Mouse (Mus musculus): ENCODE measurements around the gene Rnf144b. TPM values are rescaled to one million over a fixed set of nuclear protein-coding genes. Genes with fewer than 3 reads are reported as not detected.

The Rnf144b gene
- polyA plus RNA-seq, 1 experiment from 2014 or later: 1.1 TPM

DNA sequence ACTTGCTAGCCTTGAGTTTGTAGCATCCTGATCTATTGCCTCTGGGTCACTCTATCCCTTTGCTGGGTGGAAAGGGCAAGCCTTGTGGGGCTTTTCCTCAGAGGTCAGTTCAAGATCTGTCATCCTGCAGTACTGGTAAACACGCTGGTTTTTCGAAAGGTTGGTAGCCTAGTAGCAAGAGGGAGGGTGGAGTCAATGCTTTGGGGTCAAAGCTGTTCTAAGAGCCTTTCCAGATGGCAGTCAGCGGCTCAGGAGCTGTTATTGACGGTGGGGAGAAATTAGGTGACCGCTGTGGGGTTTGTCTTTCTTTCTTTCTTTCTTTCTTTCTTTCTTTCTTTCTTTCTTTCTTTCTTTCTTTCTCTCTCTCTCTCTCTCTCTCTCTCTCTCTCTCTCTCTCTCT, 34.4 kb downstream of the Rnf144b start:
- WGBS: 63% methylated on average over 5 of the region's 5 CpGs
- ATAC-seq: no peak
- Histone ChIP-seq H3K36me3 (ENCODE audit: control insufficient read depth, insufficient read depth, low read length) (no peaks in the 10 kb centered on the region), H3K4me2 (ENCODE audit: low read length) (no peak overlapping the region), H3K27me3 (replicated peaks; ENCODE audit: control insufficient read depth, insufficient read depth, low read length) (no peaks in the 10 kb centered on the region), H3K4me3 (ENCODE audit: low read length) (no peak overlapping the region), H3K4me1 (ENCODE audit: control insufficient read depth, insufficient read depth, low read depth, low read length) (no peaks in the 10 kb centered on the region), H3K27ac (ENCODE audit: low read depth, low read length) (no peak overlapping the region), H3K9me3 (ENCODE audit: control insufficient read depth, low read length) (no peaks in the 10 kb centered on the region), H3K9ac (ENCODE audit: low read depth, low read length) (no peak overlapping the region)

GRCm38 (mm10) chr13:47162001-47162400, 39.5 kb downstream of the Rnf144b start:
- no peak for ATAC-seq
- H3K4me3 ChIP-seq (ENCODE audit: low read length): no peak overlapping the region
- H3K9me3 ChIP-seq (ENCODE audit: control insufficient read depth, low read length): no peaks in the 10 kb centered on the region
- no peak overlapping the region for H3K9ac ChIP-seq (ENCODE audit: low read depth, low read length)
- H3K27me3 ChIP-seq (replicated peaks; ENCODE audit: control insufficient read depth, insufficient read depth, low read length): no peaks in the 10 kb centered on the region
- no peak overlapping the region for H3K4me2 ChIP-seq (ENCODE audit: low read length)
- H3K27ac ChIP-seq (ENCODE audit: low read depth, low read length): no peak overlapping the region
- H3K36me3 ChIP-seq (ENCODE audit: control insufficient read depth, insufficient read depth, low read length): no peaks in the 10 kb centered on the region
- H3K4me1 ChIP-seq (ENCODE audit: control insufficient read depth, insufficient read depth, low read depth, low read length): no peaks in the 10 kb centered on the region
- 93% methylated on average over 5 of the region's 5 CpGs for WGBS

GRCm38 (mm10) chr13:47164732-47165131, 42.3 kb downstream of the Rnf144b start:
- Histone ChIP-seq H3K4me2 (ENCODE audit: low read length) (no peak overlapping the region), H3K4me3 (ENCODE audit: low read length) (no peak overlapping the region), H3K4me1 (ENCODE audit: control insufficient read depth, insufficient read depth, low read depth, low read length) (no peaks in the 10 kb centered on the region), H3K9me3 (ENCODE audit: control insufficient read depth, low read length) (no peaks in the 10 kb centered on the region), H3K36me3 (ENCODE audit: control insufficient read depth, insufficient read depth, low read length) (no peaks in the 10 kb centered on the region), H3K27ac (ENCODE audit: low read depth, low read length) (no peak overlapping the region), H3K27me3 (replicated peaks; ENCODE audit: control insufficient read depth, insufficient read depth, low read length) (no peaks in the 10 kb centered on the region), H3K9ac (ENCODE audit: low read depth, low read length) (no peak overlapping the region)
- ATAC-seq: no peak
- WGBS: 84% methylated on average over 5 of the region's 5 CpGs

DNA sequence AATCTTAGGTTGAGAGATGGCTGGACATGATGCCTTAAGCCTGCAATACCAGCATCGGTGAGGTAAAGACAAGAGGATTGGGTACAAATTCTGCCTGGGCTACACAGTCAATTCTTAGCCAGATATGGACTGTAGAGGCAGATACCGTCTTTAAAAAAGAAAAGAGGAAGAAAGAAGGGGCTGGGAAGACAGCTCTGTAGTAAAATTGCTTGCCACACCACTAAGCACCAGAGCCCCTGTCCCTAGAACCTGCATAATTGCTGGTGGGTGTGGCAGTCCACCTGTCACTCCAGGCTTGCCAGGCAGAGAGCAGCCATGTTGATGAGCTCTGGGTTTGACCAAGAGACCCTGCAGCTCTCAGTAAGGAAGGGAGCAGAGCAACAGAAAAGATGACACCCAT, 42.8 kb downstream of the Rnf144b start:
- H3K9ac ChIP-seq (ENCODE audit: low read depth, low read length): no peak overlapping the region
- no peak overlapping the region for H3K4me2 ChIP-seq (ENCODE audit: low read length)
- no peak overlapping the region for H3K4me3 ChIP-seq (ENCODE audit: low read length)
- no peaks in the 10 kb centered on the region for H3K36me3 ChIP-seq (ENCODE audit: control insufficient read depth, insufficient read depth, low read length)
- H3K27ac ChIP-seq (ENCODE audit: low read depth, low read length): no peak overlapping the region
- no peak for ATAC-seq
- no peaks in the 10 kb centered on the region for H3K27me3 ChIP-seq (replicated peaks; ENCODE audit: control insufficient read depth, insufficient read depth, low read length)
- no peaks in the 10 kb centered on the region for H3K9me3 ChIP-seq (ENCODE audit: control insufficient read depth, low read length)
- 94% methylated on average over 2 of the region's 2 CpGs for WGBS
- no peaks in the 10 kb centered on the region for H3K4me1 ChIP-seq (ENCODE audit: control insufficient read depth, insufficient read depth, low read depth, low read length)

DNA sequence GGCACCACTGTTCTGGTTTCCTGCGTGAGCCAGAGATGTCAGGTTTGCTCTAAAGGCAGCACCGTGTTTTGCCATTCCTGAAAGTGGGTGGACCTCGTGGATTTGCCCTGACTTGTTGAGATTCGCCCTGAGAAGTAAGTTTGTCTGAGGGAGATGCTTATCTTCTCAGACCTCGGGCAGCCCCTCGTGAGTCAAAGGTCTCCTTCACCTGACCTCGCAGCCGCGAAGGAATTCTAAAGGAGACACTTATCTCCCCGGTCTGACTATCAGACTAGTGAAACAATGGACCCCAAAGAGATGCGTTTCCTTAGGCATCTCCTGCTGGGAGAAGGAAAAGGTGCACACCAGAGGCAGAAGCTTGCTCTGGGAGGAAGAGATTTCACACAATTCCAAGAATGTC, 46.0 kb downstream of the Rnf144b start:
- H3K27ac ChIP-seq (ENCODE audit: low read depth, low read length): no peak overlapping the region
- no peaks in the 10 kb centered on the region for H3K9me3 ChIP-seq (ENCODE audit: control insufficient read depth, low read length)
- 61% methylated on average over 11 of the region's 11 CpGs for WGBS
- no peak overlapping the region for H3K4me3 ChIP-seq (ENCODE audit: low read length)
- no peaks in the 10 kb centered on the region for H3K4me1 ChIP-seq (ENCODE audit: control insufficient read depth, insufficient read depth, low read depth, low read length)
- no peaks in the 10 kb centered on the region for H3K36me3 ChIP-seq (ENCODE audit: control insufficient read depth, insufficient read depth, low read length)
- no peak overlapping the region for H3K9ac ChIP-seq (ENCODE audit: low read depth, low read length)
- H3K27me3 ChIP-seq (replicated peaks; ENCODE audit: control insufficient read depth, insufficient read depth, low read length): no peaks in the 10 kb centered on the region
- no peak overlapping the region for H3K4me2 ChIP-seq (ENCODE audit: low read length)
- ATAC-seq: no peak

DNA sequence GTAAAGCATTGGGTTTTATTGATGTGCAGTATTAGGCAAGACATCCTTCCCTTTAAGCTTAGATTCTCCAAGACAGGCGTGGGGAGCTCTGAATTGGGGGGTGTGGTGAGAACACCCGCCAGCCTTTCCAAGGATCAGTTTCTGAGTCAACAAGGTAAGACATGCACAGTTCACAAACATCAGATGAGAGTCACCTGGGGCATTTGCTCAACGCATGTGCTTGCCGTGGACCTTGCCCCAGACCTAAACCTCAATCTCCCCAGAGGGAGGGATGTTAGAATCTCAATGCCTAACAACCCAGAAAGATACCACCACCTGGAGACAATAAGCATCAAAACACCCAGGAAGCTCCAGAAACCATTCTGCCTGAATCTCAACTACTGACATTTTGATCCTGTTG, 47.6 kb downstream of the Rnf144b start:
- H3K4me2 ChIP-seq (ENCODE audit: low read length): no peak overlapping the region
- H3K4me3 ChIP-seq (ENCODE audit: low read length): no peak overlapping the region
- no peaks in the 10 kb centered on the region for H3K27me3 ChIP-seq (replicated peaks; ENCODE audit: control insufficient read depth, insufficient read depth, low read length)
- 82% methylated on average over 4 of the region's 4 CpGs for WGBS
- ATAC-seq: no peak
- no peak overlapping the region for H3K9ac ChIP-seq (ENCODE audit: low read depth, low read length)
- no peaks in the 10 kb centered on the region for H3K36me3 ChIP-seq (ENCODE audit: control insufficient read depth, insufficient read depth, low read length)
- no peaks in the 10 kb centered on the region for H3K9me3 ChIP-seq (ENCODE audit: control insufficient read depth, low read length)
- H3K4me1 ChIP-seq (ENCODE audit: control insufficient read depth, insufficient read depth, low read depth, low read length): no peaks in the 10 kb centered on the region
- H3K27ac ChIP-seq (ENCODE audit: low read depth, low read length): no peak overlapping the region

DNA sequence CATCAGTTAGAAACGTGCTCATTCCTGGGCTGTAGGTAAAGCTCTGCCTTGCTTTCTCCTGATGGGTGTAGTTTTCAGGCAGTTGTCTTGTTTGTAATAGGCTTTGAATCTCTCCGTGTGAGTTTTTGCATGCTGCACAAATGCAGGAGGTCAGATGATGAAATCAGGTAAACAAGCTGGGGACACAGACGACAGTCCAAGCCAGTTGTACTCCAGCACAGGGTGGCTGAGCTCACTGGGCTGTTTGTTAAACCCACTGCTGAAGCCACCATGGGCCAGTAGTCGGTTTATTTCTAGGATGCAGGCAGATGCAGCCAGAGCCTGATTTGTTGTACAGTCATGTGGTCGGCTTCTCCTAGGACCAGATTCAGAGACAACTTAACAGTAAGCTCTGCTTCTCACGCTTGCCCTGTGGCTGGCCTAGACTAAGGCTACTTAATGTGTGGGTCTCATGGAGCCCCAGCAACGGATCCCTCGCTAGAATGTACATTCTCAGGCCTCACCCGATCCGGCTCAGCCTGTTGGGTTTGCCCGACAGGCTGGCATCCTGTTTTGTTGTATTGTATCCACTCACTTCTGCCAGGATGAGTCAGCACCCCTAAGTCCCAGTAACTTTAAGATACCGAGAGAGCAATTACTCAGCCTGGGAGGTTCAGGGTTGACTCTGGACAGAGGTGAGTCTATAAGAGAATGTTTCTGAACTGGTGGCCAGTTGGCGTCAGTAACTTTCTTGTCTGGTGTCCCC, 48.5 kb downstream of the Rnf144b start:
- H3K36me3 ChIP-seq (ENCODE audit: control insufficient read depth, insufficient read depth, low read length): no peaks in the 10 kb centered on the region
- no peak overlapping the region for H3K4me2 ChIP-seq (ENCODE audit: low read length)
- H3K4me3 ChIP-seq (ENCODE audit: low read length): no peak overlapping the region
- 78% methylated on average over 13 of the region's 13 CpGs for WGBS
- no peaks in the 10 kb centered on the region for H3K27me3 ChIP-seq (replicated peaks; ENCODE audit: control insufficient read depth, insufficient read depth, low read length)
- H3K9me3 ChIP-seq (ENCODE audit: control insufficient read depth, low read length): no peaks in the 10 kb centered on the region
- H3K4me1 ChIP-seq (ENCODE audit: control insufficient read depth, insufficient read depth, low read depth, low read length): no peaks in the 10 kb centered on the region
- H3K27ac ChIP-seq (ENCODE audit: low read depth, low read length): no peak overlapping the region
- no peak for ATAC-seq
- H3K9ac ChIP-seq (ENCODE audit: low read depth, low read length): no peak overlapping the region

GRCm38 (mm10) chr13:47172891-47173290, 50.4 kb downstream of the Rnf144b start:
- Histone ChIP-seq H3K9ac (ENCODE audit: low read depth, low read length) (no peak overlapping the region), H3K27ac (ENCODE audit: low read depth, low read length) (no peak overlapping the region), H3K4me3 (ENCODE audit: low read length) (no peak overlapping the region), H3K9me3 (ENCODE audit: control insufficient read depth, low read length) (no peaks in the 10 kb centered on the region), H3K4me1 (ENCODE audit: control insufficient read depth, insufficient read depth, low read depth, low read length) (no peaks in the 10 kb centered on the region), H3K27me3 (replicated peaks; ENCODE audit: control insufficient read depth, insufficient read depth, low read length) (no peaks in the 10 kb centered on the region), H3K36me3 (ENCODE audit: control insufficient read depth, insufficient read depth, low read length) (no peaks in the 10 kb centered on the region), H3K4me2 (ENCODE audit: low read length) (no peak overlapping the region)
- 88% methylated on average over 10 of the region's 10 CpGs for WGBS
- ATAC-seq: no peak

DNA sequence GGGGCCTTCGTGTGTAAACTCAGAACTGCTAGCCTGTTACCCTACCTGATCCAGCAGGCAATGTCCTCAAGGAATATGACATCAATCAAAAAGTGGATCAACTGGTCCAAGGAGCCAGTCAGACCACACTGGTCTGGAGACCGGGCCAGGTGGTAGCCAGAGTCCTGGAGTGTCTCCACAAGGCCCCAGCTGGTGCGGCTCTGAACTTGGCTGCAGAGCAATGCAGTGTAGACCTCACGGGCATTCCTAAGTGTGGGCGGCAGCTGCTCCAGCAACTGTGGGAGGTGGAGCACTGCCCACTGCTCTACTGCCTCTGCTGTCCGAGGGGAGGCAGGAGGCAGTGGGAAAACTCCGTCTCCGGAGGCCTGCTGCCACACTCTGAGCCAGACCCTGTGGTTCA, 55.7 kb downstream of the Rnf144b start:
- no peaks in the 10 kb centered on the region for H3K36me3 ChIP-seq (ENCODE audit: control insufficient read depth, insufficient read depth, low read length)
- no peak overlapping the region for H3K4me2 ChIP-seq (ENCODE audit: low read length)
- no peak overlapping the region for H3K27ac ChIP-seq (ENCODE audit: low read depth, low read length)
- WGBS: 70% methylated on average over 8 of the region's 8 CpGs
- H3K9ac ChIP-seq (ENCODE audit: low read depth, low read length): no peak overlapping the region
- H3K9me3 ChIP-seq (ENCODE audit: control insufficient read depth, low read length): no peaks in the 10 kb centered on the region
- ATAC-seq: no peak
- H3K27me3 ChIP-seq (replicated peaks; ENCODE audit: control insufficient read depth, insufficient read depth, low read length): no peaks in the 10 kb centered on the region
- H3K4me3 ChIP-seq (ENCODE audit: low read length): no peak overlapping the region
- H3K4me1 ChIP-seq (ENCODE audit: control insufficient read depth, insufficient read depth, low read depth, low read length): no peaks in the 10 kb centered on the region

DNA sequence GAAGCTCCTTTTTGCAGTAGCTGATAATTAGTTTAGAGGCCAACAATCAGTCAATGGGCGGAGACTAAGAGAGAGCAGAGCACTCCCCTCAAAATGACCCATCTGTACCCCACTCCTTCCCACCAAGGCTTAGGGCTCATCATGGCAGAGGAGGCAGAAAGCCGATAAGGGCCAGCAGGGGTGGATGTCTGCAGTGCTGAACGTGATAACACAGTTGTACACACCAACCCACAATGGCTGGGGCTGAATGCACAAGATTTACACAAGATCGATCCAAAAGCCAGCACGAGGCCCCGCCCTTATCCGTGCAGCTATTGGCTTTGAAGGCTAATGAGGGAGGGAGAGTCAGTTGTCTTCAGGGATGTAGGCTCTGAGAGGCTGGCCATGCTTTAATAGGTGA, 58.3 kb downstream of the Rnf144b start:
- no peak overlapping the region for H3K4me2 ChIP-seq (ENCODE audit: low read length)
- no peaks in the 10 kb centered on the region for H3K27me3 ChIP-seq (replicated peaks; ENCODE audit: control insufficient read depth, insufficient read depth, low read length)
- H3K36me3 ChIP-seq (ENCODE audit: control insufficient read depth, insufficient read depth, low read length): no peaks in the 10 kb centered on the region
- H3K27ac ChIP-seq (ENCODE audit: low read depth, low read length): no peak overlapping the region
- WGBS: 81% methylated on average over 7 of the region's 7 CpGs
- no peak overlapping the region for H3K9ac ChIP-seq (ENCODE audit: low read depth, low read length)
- no peak for ATAC-seq
- no peak overlapping the region for H3K4me3 ChIP-seq (ENCODE audit: low read length)
- H3K9me3 ChIP-seq (ENCODE audit: control insufficient read depth, low read length): no peaks in the 10 kb centered on the region
- H3K4me1 ChIP-seq (ENCODE audit: control insufficient read depth, insufficient read depth, low read depth, low read length): no peaks in the 10 kb centered on the region

Measured in hindbrain, embryonic 16.5 days (tissue).